In the genomic region with DNA sequence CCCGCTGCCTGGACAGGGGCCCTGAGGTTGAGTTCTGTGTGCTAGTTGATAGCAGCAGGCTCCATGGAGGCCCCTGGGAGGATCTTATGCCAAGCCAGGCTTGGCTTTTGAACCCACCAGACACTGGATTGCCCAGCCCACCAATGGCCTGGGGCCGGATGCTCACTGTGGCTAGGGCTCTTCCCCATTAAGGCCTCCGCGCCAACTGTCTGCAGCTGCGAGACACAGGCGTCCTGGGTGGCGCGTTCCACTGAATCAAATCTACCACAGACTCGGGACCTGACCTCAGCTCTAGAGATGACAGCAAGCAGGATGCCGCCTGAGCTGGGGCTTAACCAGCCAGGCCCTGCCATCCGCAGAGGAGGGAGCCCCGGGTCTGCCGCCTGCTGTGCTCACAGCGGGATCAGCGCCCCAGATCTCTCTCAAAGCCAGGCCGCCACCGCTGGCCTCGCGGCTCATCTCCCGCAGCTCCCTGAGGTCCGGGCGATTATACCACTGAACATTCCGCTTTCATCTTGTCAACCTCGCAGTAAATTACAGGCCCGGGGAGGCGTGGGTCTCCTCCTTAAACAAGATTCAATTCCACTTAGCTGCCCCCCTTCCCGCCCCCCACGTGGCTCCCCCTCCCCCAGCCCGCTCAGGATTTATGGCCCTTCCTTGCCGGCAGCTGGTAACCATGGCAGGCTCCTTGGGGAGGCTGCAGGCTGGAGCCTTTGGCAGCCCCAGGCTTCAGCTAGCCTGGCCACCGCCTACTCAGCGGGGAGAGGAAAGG, we compare ENCODE assay signal across 8 mouse cellular contexts. TPM values are rescaled to one million over a fixed set of nuclear protein-coding genes. Genes with fewer than 3 reads are reported as not detected.
DNase-seq lines count a peak whose midpoint lies in the region; ATAC-seq and TF ChIP-seq lines count a peak whose summit lies in the region.

No protein-coding gene starts in this region.

- TF ChIP-seq CTCF in kidney, adult 2 months (conservative IDR thresholded peaks at IDR 0.05; ENCODE audit: insufficient read depth, insufficient read length, low read depth, low read length): no peak

- no peak for TF ChIP-seq POLR2A in kidney, adult 2 months (IDR thresholded peaks at IDR 0.05; ENCODE audit: low read depth, low read length)

- H3K9ac ChIP-seq in hindbrain, embryonic 15.5 days: 0 out of 2 replicates have a peak overlapping the region, but pooled peaks have one; percentile 11
- H3K9ac ChIP-seq in neural tube, embryonic 12.5 days: no peak overlapping the region

- H3K27me3 ChIP-seq in kidney, adult 2 months (replicated peaks; ENCODE audit: control insufficient read depth, insufficient read depth, low read length): no peaks in the 10 kb centered on the region
- H3K27me3 ChIP-seq in embryonic facial prominence, embryonic 10.5 days (replicated peaks; ENCODE audit: low read depth, poor library complexity, severe bottlenecking): peaks cover 85% of the 10 kb centered on the region
- H3K27me3 ChIP-seq in hindbrain, embryonic 15.5 days: peaks cover 10% of the 10 kb centered on the region; the same call in 1 of the 2 replicates
- peaks cover 73% of the 10 kb centered on the region for H3K27me3 ChIP-seq in neural tube, embryonic 12.5 days (replicated peaks)

- H3K9me3 ChIP-seq in embryonic facial prominence, embryonic 10.5 days: 0 out of 2 replicates have a peak, but pooled peaks cover 3% of the 10 kb centered on the region
- no peaks in the 10 kb centered on the region for H3K9me3 ChIP-seq in hindbrain, embryonic 15.5 days
- no peaks in the 10 kb centered on the region for H3K9me3 ChIP-seq in neural tube, embryonic 12.5 days

- H3K36me3 ChIP-seq in kidney, adult 2 months (ENCODE audit: control insufficient read depth, insufficient read depth, low read length): no peaks in the 10 kb centered on the region
- H3K36me3 ChIP-seq in embryonic facial prominence, embryonic 10.5 days (replicated peaks): no peaks in the 10 kb centered on the region
- no peaks in the 10 kb centered on the region for H3K36me3 ChIP-seq in hindbrain, embryonic 15.5 days
- no peaks in the 10 kb centered on the region for H3K36me3 ChIP-seq in neural tube, embryonic 12.5 days

- WGBS in kidney, adult 2 months: 9% methylated on average over 32 of the region's 32 CpGs
- WGBS in embryonic facial prominence, embryonic 10.5 days: 3% methylated on average over 32 of the region's 32 CpGs
- WGBS in hindbrain, embryonic 15.5 days: 5% methylated on average over 32 of the region's 32 CpGs
- 2% methylated on average over 32 of the region's 32 CpGs for WGBS in neural tube, embryonic 12.5 days

- H3K4me1 ChIP-seq in kidney, adult 2 months (ENCODE audit: control insufficient read depth, insufficient read depth, low read length): no peaks in the 10 kb centered on the region
- H3K4me1 ChIP-seq in embryonic facial prominence, embryonic 10.5 days: peaks cover 30% of the 10 kb centered on the region
- H3K4me1 ChIP-seq in hindbrain, embryonic 15.5 days (replicated peaks): peaks cover 28% of the 10 kb centered on the region
- H3K4me1 ChIP-seq in neural tube, embryonic 12.5 days: peaks cover 34% of the 10 kb centered on the region

- H3K4me3 ChIP-seq in kidney, adult 2 months (ENCODE audit: insufficient read depth, low read depth, low read length): no peak overlapping the region
- H3K4me3 ChIP-seq in embryonic facial prominence, embryonic 10.5 days: peak overlapping the region; percentile 41
- H3K4me3 ChIP-seq in hindbrain, embryonic 15.5 days: no peak overlapping the region
- H3K4me3 ChIP-seq in neural tube, embryonic 12.5 days: no peak overlapping the region

- H3K4me2 ChIP-seq in hindbrain, embryonic 15.5 days: peak overlapping the region; percentile 39
- H3K4me2 ChIP-seq in neural tube, embryonic 12.5 days (replicated peaks): peak overlapping the region; percentile 46

- DNase-seq in kidney, postnatal 4 days: peak; percentile 62 to 69
- DNase-seq in kidney, adult 2 months: no peak
- peak; percentile 56 for DNase-seq in embryonic facial prominence, embryonic 10.5 days (ENCODE audit: low spot score)
- DNase-seq in right cerebral cortex, adult 18-20 months: no peak
- DNase-seq in right cerebral cortex, postnatal 10 days (ENCODE audit: low spot score in 2 of 2): no peak
- no peak for DNase-seq in lung, postnatal 25 days (ENCODE audit: low spot score)

- peak; percentile 73 for ATAC-seq in hindbrain, embryonic 15.5 days (ENCODE audit: low FRiP score, low read depth)
- peak; percentile 84 for ATAC-seq in neural tube, embryonic 12.5 days (ENCODE audit: low FRiP score, low read depth)

- no peak overlapping the region for H3K27ac ChIP-seq in kidney, adult 2 months (ENCODE audit: insufficient read depth, low read depth, low read length)
- peak overlapping the region; percentile 67 for H3K27ac ChIP-seq in embryonic facial prominence, embryonic 10.5 days (replicated peaks)
- peak overlapping the region; percentile 40 for H3K27ac ChIP-seq in hindbrain, embryonic 15.5 days (replicated peaks)
- H3K27ac ChIP-seq in neural tube, embryonic 12.5 days: peak overlapping the region; percentile 23

RNA-seq across cellular contexts. Expression of gene Cdh22, which starts 39.1 kb away (rescaled TPM):
- polyA plus RNA-seq in kidney, adult 2 months (2012; rRNA removed): 0.05 and 0.19 TPM in 2 replicates
- polyA plus RNA-seq in embryonic facial prominence, embryonic 10.5 days (2016; fragmentation: Nextera tagmentation; extraction: Ambion mirVana): 0.91 and 1.1 TPM in 2 replicates
- polyA plus RNA-seq in hindbrain, embryonic 15.5 days (2015; fragmentation: Nextera tagmentation; extraction: Ambion mirVana): 16.4 and 16.6 TPM in 2 replicates
- polyA plus RNA-seq in neural tube, embryonic 12.5 days (2016; fragmentation: Nextera tagmentation; extraction: Ambion mirVana): 10.0 and 10.4 TPM in 2 replicates

Comparison
In these comparisons a context has a peak if more than half of its experiments do, and no peak if none do; other contexts are left out.
1. DNase-seq: peak in kidney, postnatal 4 days (2 of 2) and embryonic facial prominence, embryonic 10.5 days (single experiment); none in kidney, adult 2 months (single experiment), right cerebral cortex, adult 18-20 months (single experiment), right cerebral cortex, postnatal 10 days (0 of 2) and lung, postnatal 25 days (single experiment).